Mouse (Mus musculus) small intestine, adult 2 months (tissue): ENCODE results near the gene Hdgfl2.
A peak's percentile ranks its signal among the peaks of the same experiment; 100 is the strongest.

ENCODE experiments used
- CTCF ChIP-seq: fragments of 200-500 bp; IDR thresholded peaks from 2 replicates; pipeline ENCODE4 v1.5.1; 2012; ENCODE audit warnings: low read depth, mild to moderate bottlenecking, control low read depth, inconsistent platforms, low read length, moderate library complexity, mixed read lengths; ENCODE audit not compliant: insufficient replicate concordance, insufficient read length; ENCODE audit errors: extremely low read depth
- POLR2A ChIP-seq: fragments of 200-500 bp; IDR thresholded peaks from 2 replicates; pipeline ENCODE4 v1.6.1; 2012; ENCODE audit warnings: low read depth, mild to moderate bottlenecking, control low read depth, inconsistent platforms, low read length, moderate library complexity

DNA sequence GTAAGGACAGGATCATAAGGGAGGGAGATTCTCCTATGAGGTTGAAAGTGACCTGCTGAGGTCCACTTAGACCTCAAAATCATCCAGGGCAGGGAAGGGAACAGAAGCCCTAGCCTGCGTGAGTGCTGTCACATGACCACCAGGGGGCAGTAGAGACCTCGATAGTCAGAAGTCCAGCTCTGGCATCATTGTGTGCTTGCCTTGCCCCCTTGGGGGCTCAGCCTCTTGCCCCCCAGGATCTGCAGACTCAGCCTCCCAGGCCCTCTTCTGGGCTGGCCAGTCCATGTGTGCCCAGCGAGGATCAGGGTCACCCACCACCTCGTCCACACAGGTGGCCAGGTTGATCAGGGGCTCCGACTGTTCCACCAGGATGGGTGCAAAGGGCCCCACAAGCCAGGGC lies 32.4 kb downstream of the Hdgfl2 start:
- TF ChIP-seq CTCF (peak; percentile 88), POLR2A (no peak)
